Mouse (Mus musculus): Measurements from ENCODE around the gene Glrx2. TPM values are rescaled to one million over a fixed set of nuclear protein-coding genes. Genes with fewer than 3 reads are reported as not detected.
A peak's percentile ranks its signal among the peaks of the same experiment; 100 is the strongest.

Gene Glrx2
- total RNA-seq, 2 experiments from 2014 or later = 77.6 to 77.8 TPM

DNA sequence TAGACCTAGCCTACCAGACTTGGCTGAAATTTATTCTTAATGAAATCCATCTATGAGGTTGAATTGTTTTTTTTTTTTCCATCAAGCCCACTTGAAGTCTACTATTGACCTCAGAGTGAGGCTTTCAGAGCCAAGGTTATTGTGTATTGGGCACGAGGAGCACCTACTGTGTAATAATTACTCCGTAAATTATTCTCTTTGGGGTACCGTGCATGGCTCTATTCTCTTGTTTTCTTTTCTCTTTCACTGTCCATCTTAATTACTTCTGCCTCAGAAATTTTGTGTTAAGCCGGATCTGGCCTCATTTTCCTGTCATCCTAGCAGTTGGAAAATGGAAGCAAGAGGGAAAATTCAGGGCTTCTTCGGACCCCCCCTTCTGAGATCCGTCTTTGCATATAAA, 26.0 kb downstream of the Glrx2 start:
- DNase-seq = no peak

DNA sequence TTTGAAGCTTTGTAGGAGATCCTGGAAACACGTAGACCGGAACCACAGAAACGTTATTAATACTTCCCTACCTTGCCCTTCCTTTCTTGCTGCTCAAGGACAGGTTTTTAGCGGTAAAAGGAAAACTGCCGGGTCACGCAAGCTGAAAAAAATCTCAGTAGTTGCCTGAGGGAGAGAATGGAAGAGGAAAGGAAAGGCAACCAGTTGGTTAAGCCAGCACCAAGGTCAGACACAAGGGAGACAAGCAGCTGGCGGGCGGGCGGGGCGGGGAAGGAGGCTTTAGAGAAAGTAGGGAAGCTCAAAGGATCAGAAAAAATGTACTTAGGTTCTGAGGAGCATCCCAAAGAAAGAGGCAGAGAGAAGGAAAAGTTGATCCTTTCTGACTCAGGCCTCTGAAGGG, 29.7 kb downstream of the Glrx2 start:
- no peak for DNase-seq

DNA sequence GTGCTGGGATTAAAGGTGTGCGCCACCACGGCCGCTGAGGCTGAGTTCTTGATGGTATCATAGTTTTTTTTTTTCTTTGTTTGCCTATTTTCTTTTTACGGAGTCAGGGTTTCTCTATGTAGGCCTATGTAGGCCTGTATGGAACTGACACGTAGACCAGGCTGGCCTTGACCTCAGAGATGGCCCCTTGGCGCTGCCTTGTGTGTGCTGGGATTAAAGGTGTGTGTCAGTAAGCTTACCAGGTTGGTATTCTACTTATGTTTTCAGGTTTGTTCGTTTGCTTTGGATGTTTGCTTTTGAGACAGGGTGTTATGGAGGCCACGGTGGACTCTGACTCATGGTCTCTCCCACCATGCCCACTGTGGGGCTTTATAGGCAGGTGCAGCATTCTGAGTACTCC, 46.0 kb downstream of the Glrx2 start:
- DNase-seq = no peak

DNA sequence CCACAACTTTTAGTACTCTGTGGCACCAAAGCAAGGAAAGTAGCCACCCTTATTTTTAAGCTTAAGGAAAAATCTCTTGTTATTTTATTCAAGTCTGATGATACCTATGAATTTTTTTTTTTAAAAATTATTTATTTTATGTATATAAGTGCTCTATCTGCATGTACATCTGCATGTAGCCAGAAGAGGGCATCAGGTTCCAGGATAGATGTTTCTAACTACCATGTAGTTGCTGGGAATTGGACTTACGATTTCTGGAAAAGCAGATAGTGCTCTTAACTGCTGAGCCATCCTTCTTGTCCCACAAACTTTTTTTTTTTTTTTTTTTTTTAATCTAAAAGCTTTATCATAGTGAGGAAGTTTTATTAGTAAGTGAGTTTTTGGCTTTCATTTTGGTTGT, 48.3 kb downstream of the Glrx2 start:
- DNase-seq = no peak

DNA sequence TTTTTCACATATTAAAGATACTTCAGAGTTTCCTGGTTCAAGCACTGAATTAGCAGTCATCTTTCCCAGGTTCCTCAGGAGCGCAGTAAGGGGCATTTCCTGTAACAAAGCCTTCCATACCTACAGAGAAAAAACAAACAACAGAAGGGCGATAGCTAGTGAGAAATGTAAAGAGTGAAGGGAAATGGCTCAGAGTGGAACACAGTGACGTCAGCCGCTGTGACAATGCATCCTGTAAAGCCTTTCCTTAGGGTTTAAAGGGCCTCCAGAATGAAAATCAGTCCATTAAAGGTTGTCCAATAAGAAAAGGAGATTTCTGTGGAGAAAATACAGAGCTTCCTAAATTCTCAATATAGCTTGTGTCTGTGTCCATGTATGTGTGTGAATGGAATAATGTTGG, 49.7 kb downstream of the Glrx2 start:
- DNase-seq = no peak

DNA sequence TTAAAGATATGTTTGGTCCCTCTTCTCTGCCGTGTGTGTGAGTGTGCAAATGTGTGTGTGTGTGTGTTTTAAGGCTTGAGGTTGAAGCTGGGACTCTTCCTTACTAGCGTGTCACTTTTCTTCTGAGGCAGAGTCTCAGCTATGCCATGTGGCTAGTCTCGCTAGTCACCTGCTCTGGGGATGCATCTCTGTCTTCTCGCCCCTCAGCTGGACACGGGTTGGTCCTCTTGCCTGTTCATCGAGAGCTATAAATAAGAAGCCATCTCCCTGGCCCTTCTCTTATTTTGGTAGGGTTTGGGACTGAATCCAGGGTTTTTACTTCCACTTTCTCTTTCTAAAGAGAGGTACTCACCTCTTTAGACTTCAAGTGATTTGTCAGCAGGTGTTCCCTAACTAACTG, 50.1 kb downstream of the Glrx2 start:
- DNase-seq = no peak

DNA sequence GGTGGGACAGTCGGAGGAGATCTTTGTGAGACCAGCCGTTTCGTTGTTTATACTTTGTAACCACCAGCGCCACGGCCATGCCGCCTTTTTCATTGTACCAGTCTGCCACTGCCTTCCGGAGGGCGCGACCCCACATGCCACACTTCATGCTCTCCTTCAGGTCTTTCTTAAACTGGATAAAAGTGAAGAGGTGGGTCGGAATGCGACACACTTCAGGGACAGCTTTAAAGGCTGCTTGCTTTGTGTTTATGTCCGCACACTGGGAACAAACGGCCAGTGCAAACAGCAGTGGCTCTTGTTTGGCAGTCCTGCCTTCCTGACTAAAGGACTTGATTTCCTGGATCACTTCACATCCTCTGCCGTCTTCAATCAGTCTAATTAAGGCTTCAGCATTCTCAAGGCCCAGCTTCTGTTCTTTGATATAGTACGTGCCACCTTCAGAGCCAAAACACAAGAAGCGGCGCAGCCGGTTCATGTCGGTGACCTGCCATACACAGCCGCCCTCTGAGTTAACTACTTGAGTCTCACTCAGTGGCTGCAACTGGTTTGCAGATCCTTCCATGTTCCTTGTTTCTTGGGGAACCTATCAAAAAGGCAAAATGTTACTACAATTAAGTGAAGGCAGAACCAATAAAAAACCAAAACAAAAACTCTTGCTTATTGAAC, 54.4 kb downstream of the Glrx2 start:
- no peak for DNase-seq

DNA sequence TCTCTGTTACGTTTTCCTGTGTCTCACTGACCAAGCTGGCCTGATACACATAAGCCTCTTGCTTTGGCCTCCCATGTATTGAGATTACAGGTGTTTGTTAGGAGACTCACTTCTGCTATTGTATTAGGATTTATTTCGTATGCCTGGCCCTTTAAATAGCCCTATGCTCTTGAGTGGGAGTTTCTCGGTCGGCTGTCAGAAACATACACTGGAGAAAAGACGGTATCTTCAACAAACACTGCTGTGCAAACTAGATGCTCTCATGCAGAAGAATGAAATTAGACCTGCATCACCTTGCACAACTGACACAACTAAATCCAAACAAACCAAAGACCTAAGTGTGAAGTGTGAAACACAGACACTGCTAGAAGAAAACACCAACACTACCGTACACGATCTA, 56.9 kb downstream of the Glrx2 start:
- no peak for DNase-seq

DNA sequence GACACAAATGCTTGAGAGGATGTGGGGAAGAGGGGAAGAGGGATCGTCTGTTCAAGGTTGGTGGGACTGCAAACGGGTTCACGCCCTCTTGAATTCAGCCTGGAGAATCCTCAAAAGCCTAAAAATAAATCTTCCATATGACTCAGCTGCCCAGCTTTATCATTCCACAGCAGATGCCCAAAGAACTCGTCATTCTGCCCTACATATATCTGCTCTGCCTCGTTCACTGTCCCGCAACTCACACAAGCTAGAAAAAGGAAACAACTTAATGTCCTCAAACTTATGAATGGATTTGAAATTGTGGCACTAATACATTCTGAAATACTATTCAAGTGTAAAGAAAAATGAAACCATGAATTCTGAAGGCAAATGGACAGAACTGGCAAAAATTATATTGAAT, 57.8 kb downstream of the Glrx2 start:
- DNase-seq = no peak

DNA sequence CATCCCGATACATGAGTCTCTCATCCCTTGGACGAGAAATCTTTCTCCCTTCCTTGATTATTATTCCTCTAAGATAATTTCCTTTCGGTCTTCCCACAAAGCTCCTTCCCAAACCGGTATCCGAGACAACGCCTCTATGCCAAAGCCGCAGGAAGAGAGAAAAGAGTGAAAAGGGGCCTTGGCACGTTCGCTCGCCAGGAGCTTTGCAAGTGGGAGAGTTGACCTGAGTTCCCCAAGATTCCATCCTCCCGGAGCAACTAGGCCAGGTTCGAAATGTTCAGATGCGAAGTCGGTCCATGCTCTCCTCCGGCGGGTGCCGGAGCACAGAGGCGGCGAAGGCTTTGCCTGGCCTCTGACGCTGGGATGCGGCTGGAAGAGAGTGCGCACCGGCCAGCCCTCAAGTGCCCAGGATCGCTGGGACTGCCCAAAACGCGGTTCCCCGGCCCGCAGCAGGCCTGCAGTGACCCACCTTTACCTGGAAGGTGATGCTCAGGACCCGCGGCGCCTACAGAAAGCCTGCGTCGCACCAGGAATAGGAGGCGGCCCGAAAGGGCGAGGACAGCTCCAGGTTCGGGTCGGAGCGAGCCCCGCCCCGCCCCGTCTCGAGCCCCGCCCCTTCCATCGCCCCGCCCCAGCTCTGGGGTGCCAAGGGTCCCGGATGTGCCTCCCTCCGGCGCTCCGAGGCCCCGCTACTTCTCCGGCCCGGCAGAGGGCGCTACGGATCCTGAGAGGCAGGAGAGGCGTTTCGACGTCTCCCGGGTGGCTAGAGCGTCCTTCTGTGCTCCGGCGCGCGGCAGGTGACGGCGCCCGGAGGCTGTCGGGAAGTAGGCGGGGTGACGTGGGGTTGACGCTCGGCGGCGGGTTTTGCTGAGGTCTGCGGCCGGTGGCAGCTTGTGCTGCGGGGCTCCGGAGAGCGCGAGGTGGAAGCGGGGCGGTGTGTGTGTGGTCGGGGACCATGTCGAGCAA, 60.6 kb downstream of the Glrx2 start, which contains the start of the genes Trove2 and Uchl5:
Trove2 (minus strand) TSS at position 623 of the 966 bp plus-strand sequence.
Uchl5 (plus strand) TSS at position 827 of the 966 bp plus-strand sequence.
- DNase-seq = peak; percentile 98

DNA sequence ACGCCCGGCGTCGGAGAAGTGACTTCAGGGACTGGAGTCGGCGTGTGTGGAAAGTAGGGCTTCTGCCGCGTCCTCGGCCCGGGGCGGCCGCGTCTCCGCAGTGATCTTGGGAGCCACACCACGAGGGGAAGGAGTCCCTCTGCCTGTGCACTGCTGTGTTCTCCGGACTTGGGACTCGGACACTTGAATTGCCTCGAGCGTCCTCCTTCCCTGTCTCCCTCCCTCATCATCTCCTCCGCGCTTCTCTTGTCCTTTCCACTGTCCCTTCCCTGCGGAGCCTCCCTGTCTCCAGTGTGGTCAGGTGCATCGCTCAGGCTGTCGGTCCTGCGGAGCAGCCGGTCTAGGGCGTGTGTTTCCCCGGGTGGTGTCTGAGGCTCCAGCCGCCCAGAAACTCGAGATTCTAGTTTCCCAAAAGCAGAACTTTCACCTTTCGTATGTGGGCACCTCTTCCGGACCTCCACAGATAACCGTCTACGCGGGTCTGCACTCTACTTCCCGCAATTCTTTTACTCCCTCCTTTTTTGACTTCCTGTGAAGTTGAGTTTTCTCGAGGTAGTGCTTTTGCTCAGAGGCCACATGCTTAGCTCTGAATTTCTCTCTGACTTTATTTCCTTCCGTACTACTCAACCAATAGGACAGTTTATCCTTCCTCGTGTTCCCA, 61.5 kb downstream of the Glrx2 start:
- no peak for DNase-seq

DNA sequence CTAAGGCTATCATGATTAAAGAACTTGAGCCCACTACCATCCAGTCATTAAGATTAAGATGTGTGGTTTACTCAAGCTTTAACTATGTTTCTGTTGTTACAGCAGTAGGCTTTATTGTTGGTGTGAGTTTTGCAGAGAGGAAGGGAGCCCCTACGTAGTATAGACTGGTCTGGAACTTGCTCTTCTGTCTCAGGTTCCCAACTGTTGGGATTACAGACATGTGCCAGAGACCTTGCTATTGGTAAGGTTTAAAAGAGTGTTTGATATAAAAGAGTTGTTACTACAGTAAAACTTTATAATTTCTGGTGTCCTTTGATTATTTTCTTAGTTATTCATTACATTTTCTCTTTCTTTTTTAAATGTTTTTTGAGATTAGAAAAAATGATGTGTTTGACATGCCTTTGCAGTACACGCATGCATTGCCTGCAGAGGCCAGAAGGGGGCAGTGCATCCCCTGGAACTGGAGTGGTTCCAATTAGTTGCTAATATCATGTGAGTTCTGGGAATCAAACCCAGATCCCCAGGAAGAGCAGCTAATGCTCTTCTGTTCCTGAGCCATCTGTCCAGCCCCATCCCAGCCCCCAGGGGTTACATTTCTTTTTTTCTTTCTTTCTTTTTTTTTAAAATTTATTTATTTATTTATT, 72.6 kb downstream of the Glrx2 start:
- peak; percentile 12 to 68 for DNase-seq

Other genes starting within 250 kb of the Glrx2 start
- gene B3galt2, start 75.7 kb upstream of the Glrx2 start, total RNA-seq (2021) = 1 to 10 TPM; 2.4 to 2.5 TPM
- 10 to 100 TPM; 54.2 to 54.9 TPM for gene Cdc73, start 13.4 kb upstream of the Glrx2 start, total RNA-seq (2021)
- gene Trove2, start 60.7 kb downstream of the Glrx2 start, total RNA-seq (2021) = 1 to 10 TPM; 8.9 to 9.1 TPM
- 10 to 100 TPM; 16.3 to 21.1 TPM for gene Uchl5, start 60.9 kb downstream of the Glrx2 start, total RNA-seq (2021)

All from heart, adult 18-20 months (tissue).